Mouse (Mus musculus) forebrain, embryonic 13.5 days (tissue): ENCODE results near the gene Lnx1. TPM values are rescaled to one million over a fixed set of nuclear protein-coding genes. Genes with fewer than 3 reads are reported as not detected.

Experiments
- ATAC-seq: fragments of 200-750 bp; cut with Nextera tagmentation; 2 replicates; pipeline ENCODE4 v1.8.0; 2017
- H3K27ac ChIP-seq: fragments of 300-500 bp; sonication (generic); 2 replicates; pipeline ENCODE4 v1.5.1; 2015; ENCODE audit warnings: inconsistent platforms, mild to moderate bottlenecking, moderate library complexity
- H3K27me3 ChIP-seq: fragments of 300-500 bp; sonication (generic); 2 replicates; pipeline ENCODE4 v1.6.1; 2015; ENCODE audit warnings: mild to moderate bottlenecking, inconsistent platforms
- H3K36me3 ChIP-seq: fragments of 300-500 bp; sonication (generic); 2 replicates; pipeline ENCODE4 v1.6.1; 2015; ENCODE audit warnings: mild to moderate bottlenecking, inconsistent platforms; ENCODE audit not compliant: poor library complexity, severe bottlenecking
- H3K4me1 ChIP-seq: fragments of 300-500 bp; sonication (generic); 2 replicates; pipeline ENCODE4 v1.6.1; 2015; ENCODE audit warnings: inconsistent platforms
- H3K4me2 ChIP-seq: fragments of 300-500 bp; sonication (generic); 2 replicates; pipeline ENCODE4 v1.6.1; 2015; ENCODE audit warnings: inconsistent platforms, mild to moderate bottlenecking, moderate library complexity
- H3K4me3 ChIP-seq: fragments of 300-500 bp; sonication (generic); 2 replicates; pipeline ENCODE4 v1.5.1; 2015; ENCODE audit warnings: mild to moderate bottlenecking, inconsistent platforms
- H3K9ac ChIP-seq: fragments of 300-500 bp; sonication (generic); 2 replicates; pipeline ENCODE4 v1.6.1; 2015; ENCODE audit warnings: mild to moderate bottlenecking, inconsistent platforms
- H3K9me3 ChIP-seq: fragments of 300-500 bp; sonication (generic); replicated peaks from 2 replicates; pipeline ENCODE4 v1.6.1; 2016; ENCODE audit warnings: inconsistent platforms
- WGBS: fragments of 180-500 bp; shearing (Covaris S2); methylation state at CpG from one replicate; pipeline ENCODE4 v1.1.7; 2015; 5-methylcytosine and 5-hydroxymethylcytosine counted together
- polyA plus RNA-seq: library from polyadenylated mRNA; unstranded; fragments of >200 nt; fragmentation: Nextera tagmentation; extraction: Ambion mirVana; gene quantifications from 2 replicates; pipeline ENCODE4 v1.2.1, GENCODE M21; 2015

Lnx1 gene
- polyA plus RNA-seq, 1 experiment from 2014 or later = 0.97 TPM

GRCm38 (mm10) chr5:74668956-74669355 is 33.8 kb downstream of the Lnx1 start:
- no peaks in the 10 kb centered on the region for H3K4me1 ChIP-seq
- H3K27me3 ChIP-seq = no peaks in the 10 kb centered on the region
- no peak overlapping the region for H3K4me2 ChIP-seq
- WGBS = 83% methylated on average over 6 of the region's 6 CpGs
- no peak overlapping the region for H3K27ac ChIP-seq
- no peaks in the 10 kb centered on the region for H3K9me3 ChIP-seq
- H3K9ac ChIP-seq = no peak overlapping the region
- ATAC-seq = no peak
- H3K36me3 ChIP-seq = no peaks in the 10 kb centered on the region
- H3K4me3 ChIP-seq = no peak overlapping the region

GRCm38 (mm10) chr5:74662618-74663017 is 40.1 kb downstream of the Lnx1 start:
- Histone ChIP-seq H3K4me1 (no peaks in the 10 kb centered on the region), H3K27ac (no peak overlapping the region), H3K9me3 (no peaks in the 10 kb centered on the region), H3K4me2 (no peak overlapping the region), H3K27me3 (no peaks in the 10 kb centered on the region), H3K9ac (no peak overlapping the region), H3K4me3 (no peak overlapping the region), H3K36me3 (no peaks in the 10 kb centered on the region)
- ATAC-seq = no peak
- WGBS = 80% methylated on average over 1 of the region's 1 CpGs

DNA sequence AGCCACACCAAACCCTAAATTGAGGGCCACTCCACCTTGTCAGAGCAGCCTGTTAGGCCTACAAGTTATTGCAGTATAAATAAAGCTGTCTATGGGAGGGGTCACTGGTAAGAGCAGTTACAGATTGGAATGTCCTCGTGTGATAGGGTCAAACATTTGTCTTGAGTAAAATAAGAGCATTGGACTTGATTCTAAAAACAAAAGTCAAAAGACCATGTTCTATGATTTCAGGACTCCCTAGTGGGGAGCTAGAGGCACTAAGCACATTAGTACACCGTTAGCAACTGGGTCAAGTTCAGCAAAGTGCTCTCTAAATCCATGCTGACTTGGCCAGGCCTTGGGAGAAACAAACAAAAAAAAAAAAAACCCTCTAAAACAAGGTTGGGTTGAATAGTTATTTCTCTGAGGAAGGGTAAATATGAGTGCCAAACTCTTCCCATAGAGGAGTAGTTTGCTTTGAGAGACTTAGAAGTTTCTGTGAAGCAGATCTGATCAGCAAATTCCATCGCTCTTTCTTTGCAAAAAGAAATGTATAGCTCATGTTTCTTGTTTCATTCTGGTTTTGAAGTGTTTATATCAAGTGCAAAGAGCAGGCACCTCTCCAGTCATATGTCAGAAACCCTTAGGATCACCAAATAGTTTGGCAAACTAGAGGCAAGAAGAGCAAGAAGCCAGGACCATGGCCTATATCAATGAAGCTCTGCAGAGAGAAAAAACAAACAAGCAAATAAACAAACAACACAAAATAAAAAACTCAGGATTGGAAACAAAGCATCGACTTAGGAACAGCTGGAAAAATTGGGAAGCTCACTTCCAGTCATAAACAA is 40.8 kb downstream of the Lnx1 start:
- H3K9ac ChIP-seq = no peak overlapping the region
- H3K36me3 ChIP-seq = no peaks in the 10 kb centered on the region
- no peak overlapping the region for H3K4me2 ChIP-seq
- H3K27me3 ChIP-seq = no peaks in the 10 kb centered on the region
- no peaks in the 10 kb centered on the region for H3K4me1 ChIP-seq
- ATAC-seq = no peak
- H3K9me3 ChIP-seq = no peaks in the 10 kb centered on the region
- H3K4me3 ChIP-seq = no peak overlapping the region
- no peak overlapping the region for H3K27ac ChIP-seq
- 81% methylated on average over 4 of the region's 4 CpGs for WGBS

DNA sequence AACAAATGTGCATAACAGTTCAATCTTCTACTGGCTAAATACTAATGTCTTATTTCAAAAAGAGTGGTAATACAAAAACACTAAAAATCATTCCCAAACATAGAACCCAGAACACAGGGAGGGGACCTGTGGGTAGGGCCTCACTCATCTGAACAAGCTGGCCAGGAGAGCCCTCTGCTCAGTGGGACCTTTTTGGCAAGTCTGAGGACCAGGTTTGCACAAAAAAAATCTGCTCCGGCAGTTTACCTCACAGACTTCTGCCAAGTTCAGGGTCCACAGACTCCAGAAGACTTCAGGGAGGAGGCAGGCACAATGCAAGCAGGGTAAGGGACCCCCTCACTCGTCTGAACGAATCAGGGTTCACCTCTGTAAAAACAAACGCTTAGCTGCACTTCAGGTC is 42.9 kb downstream of the Lnx1 start:
- Histone ChIP-seq H3K27ac (no peak overlapping the region), H3K36me3 (no peaks in the 10 kb centered on the region), H3K4me2 (no peak overlapping the region), H3K27me3 (no peaks in the 10 kb centered on the region), H3K4me1 (no peaks in the 10 kb centered on the region), H3K9me3 (no peaks in the 10 kb centered on the region), H3K4me3 (no peak overlapping the region), H3K9ac (no peak overlapping the region)
- no peak for ATAC-seq
- 78% methylated on average over 4 of the region's 4 CpGs for WGBS

DNA sequence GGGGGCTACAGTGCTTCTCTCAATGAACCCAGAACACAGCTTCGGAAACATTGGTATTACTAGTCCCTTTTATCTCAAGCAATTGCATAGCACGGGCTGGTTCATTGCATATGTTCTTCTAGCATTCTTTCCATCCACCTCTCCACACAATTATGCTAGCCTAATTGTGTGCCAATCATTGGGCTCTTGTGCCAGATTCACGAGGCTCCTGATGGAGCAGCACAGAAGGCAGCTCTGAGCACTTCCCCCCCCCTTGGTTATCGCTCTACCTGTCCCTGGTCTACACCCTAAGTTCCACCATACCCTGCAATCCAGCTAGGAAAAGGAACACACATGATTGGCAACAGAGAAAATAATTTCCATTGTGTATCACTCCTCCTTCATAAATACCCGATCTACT is 43.4 kb downstream of the Lnx1 start:
- Histone ChIP-seq H3K36me3 (no peaks in the 10 kb centered on the region), H3K9ac (no peak overlapping the region), H3K4me2 (no peak overlapping the region), H3K9me3 (no peaks in the 10 kb centered on the region), H3K4me1 (no peaks in the 10 kb centered on the region), H3K27me3 (no peaks in the 10 kb centered on the region), H3K4me3 (no peak overlapping the region), H3K27ac (no peak overlapping the region)
- 76% methylated on average over 5 of the region's 5 CpGs for WGBS
- ATAC-seq = no peak

DNA sequence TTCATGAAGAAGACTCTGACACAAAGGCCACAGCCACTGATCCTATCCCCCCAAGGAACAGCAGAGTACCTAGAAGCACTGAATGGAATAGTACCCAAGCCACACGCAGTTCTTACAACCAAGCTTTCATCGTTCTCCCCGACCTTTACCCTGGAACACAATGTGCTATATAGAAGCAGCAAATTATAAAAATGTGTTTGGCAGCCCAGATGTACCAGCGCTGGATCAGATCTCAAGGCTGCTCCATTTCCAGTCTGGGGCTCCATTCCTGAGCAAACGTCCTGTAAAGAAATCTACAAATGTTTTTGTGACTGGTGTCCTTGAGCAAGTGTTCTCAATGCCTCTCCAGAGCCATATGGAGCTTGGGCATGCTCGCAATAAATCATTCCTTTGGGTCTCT is 44.8 kb downstream of the Lnx1 start:
- Histone ChIP-seq H3K4me1 (no peaks in the 10 kb centered on the region), H3K9me3 (no peaks in the 10 kb centered on the region), H3K9ac (no peak overlapping the region), H3K36me3 (no peaks in the 10 kb centered on the region), H3K27me3 (no peaks in the 10 kb centered on the region), H3K4me3 (no peak overlapping the region), H3K4me2 (no peak overlapping the region), H3K27ac (no peak overlapping the region)
- ATAC-seq = no peak
- 86% methylated on average over 6 of the region's 6 CpGs for WGBS

DNA sequence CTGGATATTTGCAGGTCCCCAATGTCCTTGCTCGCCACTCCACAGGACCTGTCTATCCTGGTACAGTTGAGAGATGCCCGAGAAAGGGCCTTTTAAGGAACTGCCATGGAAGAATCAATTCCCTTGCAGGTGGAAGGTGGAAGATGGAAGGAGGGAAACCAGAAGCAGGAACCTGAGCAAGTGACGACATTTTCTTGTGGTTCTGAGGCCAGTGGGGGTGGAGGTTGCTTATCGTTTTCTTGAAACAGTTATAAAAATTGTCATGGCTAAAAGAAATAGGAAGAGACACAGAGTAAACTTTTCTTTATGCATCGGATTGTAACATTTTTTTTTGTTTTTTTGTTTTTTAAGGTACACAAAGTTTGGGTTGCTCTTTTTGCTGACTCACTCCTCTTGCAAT is 46.3 kb downstream of the Lnx1 start:
- WGBS = 90% methylated on average over 5 of the region's 5 CpGs
- Histone ChIP-seq H3K27ac (no peak overlapping the region), H3K27me3 (no peaks in the 10 kb centered on the region), H3K9ac (no peak overlapping the region), H3K4me2 (no peak overlapping the region), H3K9me3 (no peaks in the 10 kb centered on the region), H3K36me3 (no peaks in the 10 kb centered on the region), H3K4me3 (no peak overlapping the region), H3K4me1 (no peaks in the 10 kb centered on the region)
- ATAC-seq = no peak

DNA sequence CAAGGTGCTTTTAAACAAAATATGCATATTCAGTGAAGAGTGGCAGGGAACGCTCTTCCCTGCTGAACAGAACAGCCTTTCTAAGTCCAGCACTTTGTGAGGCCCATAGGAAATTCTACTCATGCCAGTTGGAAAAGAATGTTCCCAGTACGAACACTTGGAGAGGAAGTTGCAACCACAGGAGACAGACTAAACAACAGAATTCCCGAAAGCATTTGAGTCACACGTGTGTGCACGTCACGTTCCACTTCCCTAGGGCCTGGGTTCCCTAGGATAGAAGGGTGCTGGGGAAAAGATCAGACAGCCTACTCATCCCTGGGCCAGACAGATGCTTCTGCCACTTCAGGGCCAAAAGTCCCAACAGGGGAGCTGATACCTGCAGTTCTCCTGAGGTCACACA is 48.2 kb downstream of the Lnx1 start:
- Histone ChIP-seq H3K27ac (no peak overlapping the region), H3K9me3 (no peaks in the 10 kb centered on the region), H3K36me3 (no peaks in the 10 kb centered on the region), H3K9ac (no peak overlapping the region), H3K4me3 (no peak overlapping the region), H3K4me2 (no peak overlapping the region), H3K4me1 (no peaks in the 10 kb centered on the region), H3K27me3 (no peaks in the 10 kb centered on the region)
- 91% methylated on average over 6 of the region's 6 CpGs for WGBS
- no peak for ATAC-seq

GRCm38 (mm10) chr5:74653766-74654165 is 48.9 kb downstream of the Lnx1 start:
- no peak for ATAC-seq

DNA sequence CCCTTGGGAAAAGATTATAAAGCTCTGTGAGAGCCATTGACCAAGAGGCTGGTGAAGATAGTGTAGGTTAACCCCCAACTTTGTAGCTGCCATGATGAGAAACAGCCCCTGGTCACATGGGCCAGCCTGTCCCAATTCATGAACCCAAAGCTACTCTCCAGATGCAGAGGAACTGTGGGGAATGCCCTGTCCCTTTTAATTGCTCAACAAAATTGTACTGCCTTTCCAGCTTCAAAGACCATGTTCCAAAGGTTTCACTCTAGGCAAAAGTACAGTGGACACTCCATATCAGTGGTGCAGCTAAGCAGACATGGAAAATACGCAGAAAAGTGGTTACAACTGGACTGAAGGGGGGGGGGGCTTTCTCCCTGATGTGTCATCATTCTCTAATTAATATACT is 53.6 kb downstream of the Lnx1 start:
- Histone ChIP-seq H3K9me3 (no peaks in the 10 kb centered on the region), H3K27ac (no peak overlapping the region), H3K4me2 (no peak overlapping the region), H3K4me1 (no peaks in the 10 kb centered on the region), H3K9ac (no peak overlapping the region), H3K27me3 (no peaks in the 10 kb centered on the region), H3K36me3 (no peaks in the 10 kb centered on the region), H3K4me3 (no peak overlapping the region)
- no peak for ATAC-seq
- 100% methylated on average over 1 of the region's 1 CpGs for WGBS

More at GRCm38 (mm10) chr5:74653766-74654165, 48.9 kb downstream of the Lnx1 start:
- no peak overlapping the region for H3K4me3 ChIP-seq
- H3K9me3 ChIP-seq = no peaks in the 10 kb centered on the region
- no peaks in the 10 kb centered on the region for H3K36me3 ChIP-seq
- no peak overlapping the region for H3K27ac ChIP-seq
- H3K27me3 ChIP-seq = no peaks in the 10 kb centered on the region
- no peak overlapping the region for H3K4me2 ChIP-seq
- no peak overlapping the region for H3K9ac ChIP-seq
- WGBS = 92% methylated on average over 10 of the region's 10 CpGs
- no peaks in the 10 kb centered on the region for H3K4me1 ChIP-seq

DNA sequence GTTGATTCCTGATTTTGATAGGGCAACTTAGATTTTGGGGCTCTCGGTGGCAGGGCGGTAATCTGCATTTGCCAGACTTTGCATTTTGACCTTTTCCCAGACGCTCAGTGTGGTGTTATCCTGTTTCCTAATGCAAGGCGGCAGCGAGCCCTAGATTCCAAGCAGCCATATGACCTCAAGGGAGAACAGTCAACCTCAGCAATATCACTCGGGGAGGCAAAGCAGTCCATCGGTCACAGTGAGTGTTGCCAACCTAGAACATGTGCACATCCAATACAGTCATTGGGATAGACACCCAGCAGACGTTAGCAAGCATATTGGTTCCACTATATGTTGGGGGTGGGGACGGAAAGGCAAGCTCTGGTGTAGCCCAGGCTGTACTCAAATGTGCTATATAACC is 54.5 kb downstream of the Lnx1 start:
- no peaks in the 10 kb centered on the region for H3K4me1 ChIP-seq
- no peak overlapping the region for H3K27ac ChIP-seq
- 85% methylated on average over 9 of the region's 9 CpGs for WGBS
- H3K27me3 ChIP-seq = no peaks in the 10 kb centered on the region
- H3K4me3 ChIP-seq = no peak overlapping the region
- H3K9ac ChIP-seq = no peak overlapping the region
- H3K36me3 ChIP-seq = no peaks in the 10 kb centered on the region
- H3K4me2 ChIP-seq = no peak overlapping the region
- H3K9me3 ChIP-seq = no peaks in the 10 kb centered on the region
- no peak for ATAC-seq

DNA sequence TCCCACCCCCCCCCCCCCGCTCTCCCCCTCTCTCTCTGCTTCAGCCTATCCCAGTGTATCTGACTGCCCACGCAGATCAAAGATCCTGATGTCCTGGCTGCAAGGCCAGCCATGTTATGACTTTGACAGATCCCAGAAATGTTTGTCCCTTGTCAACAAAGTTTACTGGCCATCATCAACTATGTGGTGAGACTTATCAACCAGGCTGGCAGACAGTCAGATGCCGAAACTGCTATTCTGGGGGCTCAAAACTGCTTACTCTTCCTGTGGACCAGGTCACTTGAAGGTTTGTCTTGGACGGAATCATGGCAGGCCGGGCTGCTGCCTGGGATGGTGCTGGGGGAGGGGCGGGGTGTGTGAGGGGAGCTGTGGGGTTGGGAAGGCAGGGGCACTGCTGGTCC is 55.1 kb downstream of the Lnx1 start:
- 85% methylated on average over 5 of the region's 6 CpGs for WGBS
- Histone ChIP-seq H3K9ac (no peak overlapping the region), H3K27me3 (no peaks in the 10 kb centered on the region), H3K4me2 (no peak overlapping the region), H3K4me1 (no peaks in the 10 kb centered on the region), H3K9me3 (no peaks in the 10 kb centered on the region), H3K36me3 (no peaks in the 10 kb centered on the region), H3K27ac (no peak overlapping the region), H3K4me3 (no peak overlapping the region)
- ATAC-seq = no peak

DNA sequence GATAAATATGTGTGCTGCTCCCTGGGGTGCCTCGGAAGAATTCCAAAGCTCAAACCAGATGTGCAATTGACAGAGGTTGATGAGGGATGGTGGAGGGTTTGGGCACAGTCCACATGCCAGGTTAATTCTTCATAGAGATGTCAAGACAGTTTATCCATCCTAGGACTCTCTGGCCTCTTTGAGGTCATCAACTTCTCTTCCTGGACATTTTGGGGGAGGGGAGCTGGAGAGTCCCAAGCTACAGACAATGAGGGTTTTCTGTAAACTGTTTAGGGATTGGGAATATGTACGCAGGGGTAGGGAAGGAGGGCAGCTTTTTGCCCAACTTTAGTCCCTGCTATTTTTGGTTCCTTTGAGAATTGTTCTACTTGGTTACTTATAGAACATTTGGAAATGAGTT is 60.4 kb downstream of the Lnx1 start:
- no peak overlapping the region for H3K9ac ChIP-seq
- WGBS = 90% methylated on average over 2 of the region's 2 CpGs

More for the DNA sequence above, 60.4 kb downstream of the Lnx1 start:
- no peak overlapping the region for H3K4me3 ChIP-seq
- no peak for ATAC-seq
- H3K27me3 ChIP-seq = no peaks in the 10 kb centered on the region
- H3K4me1 ChIP-seq = no peaks in the 10 kb centered on the region
- H3K27ac ChIP-seq = no peak overlapping the region
- no peaks in the 10 kb centered on the region for H3K9me3 ChIP-seq
- no peaks in the 10 kb centered on the region for H3K36me3 ChIP-seq
- H3K4me2 ChIP-seq = no peak overlapping the region
